Mouse (Mus musculus) kidney, embryonic 14.5 days (tissue): ENCODE measurements around the gene 7530416G11Rik. TPM values are rescaled to one million over a fixed set of nuclear protein-coding genes. Genes with fewer than 3 reads are reported as not detected.
A peak's percentile ranks its signal among the peaks of the same experiment; 100 is the strongest.

Experiments
- ATAC-seq: fragments of 200-750 bp; cut with Nextera tagmentation; 2 replicates; pipeline ENCODE4 v1.8.0; 2017; ENCODE audit warnings: moderate number of reproducible peaks, mild to moderate bottlenecking, moderate TSS enrichment, moderate library complexity; ENCODE audit not compliant: low FRiP score, low TSS enrichment
- H3K27ac ChIP-seq: fragments of 300-500 bp; sonication (generic); 2 replicates; pipeline ENCODE4 v1.5.1; 2014; ENCODE audit warnings: low read depth, mild to moderate bottlenecking, low read length, moderate library complexity, mixed read lengths
- H3K27me3 ChIP-seq: fragments of 300-500 bp; sonication (generic); 2 replicates; pipeline ENCODE4 v1.6.1; 2014; ENCODE audit warnings: mild to moderate bottlenecking, low read length; ENCODE audit not compliant: control insufficient read depth, insufficient read depth
- H3K36me3 ChIP-seq: fragments of 300-500 bp; sonication (generic); 2 replicates; pipeline ENCODE4 v1.6.1; 2014; ENCODE audit warnings: low read length, mixed read lengths; ENCODE audit not compliant: control insufficient read depth, insufficient read depth
- H3K4me1 ChIP-seq: fragments of 300-500 bp; sonication (generic); 2 replicates; pipeline ENCODE4 v1.6.1; 2014; ENCODE audit warnings: low read length, mixed read lengths; ENCODE audit not compliant: control insufficient read depth, insufficient read depth
- H3K4me2 ChIP-seq: fragments of 300-500 bp; sonication (generic); replicated peaks from 2 replicates; pipeline ENCODE4 v1.6.1; 2014; ENCODE audit warnings: low read depth, mild to moderate bottlenecking, low read length
- H3K4me3 ChIP-seq: fragments of 300-500 bp; sonication (generic); 2 replicates; pipeline ENCODE4 v1.5.1; 2014; ENCODE audit warnings: mild to moderate bottlenecking, low read length
- H3K9ac ChIP-seq: fragments of 300-500 bp; sonication (generic); 2 replicates; pipeline ENCODE4 v1.6.1; 2014; ENCODE audit warnings: low read depth, mild to moderate bottlenecking, low read length, moderate library complexity
- H3K9me3 ChIP-seq: fragments of 300-500 bp; sonication (generic); 2 replicates; pipeline ENCODE4 v1.6.1; 2016; ENCODE audit warnings: low read length; ENCODE audit not compliant: control insufficient read depth
- WGBS: fragments of 180-500 bp; shearing (Covaris S2); extraction: QIAGEN DNeasy Blood & Tissue Kit; methylation state at CpG from one replicate; pipeline ENCODE4 v1.1.7; 2014; 5-methylcytosine and 5-hydroxymethylcytosine counted together
- polyA plus RNA-seq: library from polyadenylated mRNA; unstranded; fragments of >200 nt; fragmentation: Nextera tagmentation; extraction: Ambion mirVana; gene quantifications from 2 replicates; pipeline ENCODE4 v1.2.1, GENCODE M21; 2014

7530416G11Rik gene
- polyA plus RNA-seq, 1 experiment from 2014 or later = not detected

GRCm38 (mm10) chr15:85469401-85469800 is 33.6 kb downstream of the 7530416G11Rik start:
- WGBS = 75% methylated on average over 6 of the region's 6 CpGs
- no peak overlapping the region for H3K4me3 ChIP-seq
- no peak overlapping the region for H3K4me2 ChIP-seq
- no peaks in the 10 kb centered on the region for H3K4me1 ChIP-seq
- H3K27me3 ChIP-seq = no peaks in the 10 kb centered on the region
- no peaks in the 10 kb centered on the region for H3K9me3 ChIP-seq
- 0 out of 2 replicates have a peak, but pooled peaks have one; percentile 20 for ATAC-seq
- peaks cover 19% of the 10 kb centered on the region; the same call in 1 of the 2 replicates for H3K36me3 ChIP-seq
- no peak overlapping the region; the same call in 1 of the 2 replicates for H3K27ac ChIP-seq
- H3K9ac ChIP-seq = no peak overlapping the region

GRCm38 (mm10) chr15:85466456-85467067 is 36.5 kb downstream of the 7530416G11Rik start:
- peaks cover 40% of the 10 kb centered on the region for H3K36me3 ChIP-seq
- H3K27ac ChIP-seq = no peak overlapping the region
- H3K4me2 ChIP-seq = no peak overlapping the region
- no peaks in the 10 kb centered on the region for H3K4me1 ChIP-seq
- no peaks in the 10 kb centered on the region for H3K27me3 ChIP-seq
- WGBS = 92% methylated on average over 5 of the region's 5 CpGs
- H3K4me3 ChIP-seq = no peak overlapping the region
- no peak overlapping the region for H3K9ac ChIP-seq
- no peaks in the 10 kb centered on the region for H3K9me3 ChIP-seq
- no peak for ATAC-seq

- H3K27me3 ChIP-seq = no peaks in the 10 kb centered on the region
- 57% methylated on average over 10 of the region's 10 CpGs for WGBS
- H3K4me2 ChIP-seq = no peak overlapping the region
- no peak overlapping the region for H3K4me3 ChIP-seq
- peaks cover 40% of the 10 kb centered on the region for H3K36me3 ChIP-seq
- no peaks in the 10 kb centered on the region for H3K4me1 ChIP-seq
- no peak overlapping the region for H3K27ac ChIP-seq
- no peak for ATAC-seq
- H3K9me3 ChIP-seq = no peaks in the 10 kb centered on the region
- H3K9ac ChIP-seq = no peak overlapping the region
These were observed 38.0 kb downstream of the 7530416G11Rik start for GRCm38 (mm10) chr15:85464823-85465565.

- H3K9me3 ChIP-seq = no peaks in the 10 kb centered on the region
- H3K9ac ChIP-seq = no peak overlapping the region
- peaks cover 44% of the 10 kb centered on the region for H3K36me3 ChIP-seq
- no peaks in the 10 kb centered on the region for H3K4me1 ChIP-seq
- H3K27me3 ChIP-seq = no peaks in the 10 kb centered on the region
- no peak overlapping the region for H3K4me3 ChIP-seq
- no peak for ATAC-seq
- 26% methylated on average over 5 of the region's 5 CpGs for WGBS
- H3K4me2 ChIP-seq = no peak overlapping the region
- no peak overlapping the region for H3K27ac ChIP-seq
These were observed 38.8 kb downstream of the 7530416G11Rik start for GRCm38 (mm10) chr15:85464190-85464589.

GRCm38 (mm10) chr15:85463027-85463790 is 39.8 kb downstream of the 7530416G11Rik start:
- peaks cover 50% of the 10 kb centered on the region for H3K36me3 ChIP-seq
- 64% methylated on average over 13 of the region's 13 CpGs for WGBS
- no peak overlapping the region for H3K4me2 ChIP-seq

GRCm38 (mm10) chr15:85462138-85462537 is 40.9 kb downstream of the 7530416G11Rik start:
- Histone ChIP-seq H3K27me3 (no peaks in the 10 kb centered on the region), H3K9me3 (no peaks in the 10 kb centered on the region), H3K4me3 (no peak overlapping the region), H3K27ac (no peak overlapping the region), H3K36me3 (peaks cover 56% of the 10 kb centered on the region), H3K4me1 (no peaks in the 10 kb centered on the region), H3K4me2 (no peak overlapping the region), H3K9ac (no peak overlapping the region)
- 92% methylated on average over 4 of the region's 4 CpGs for WGBS
- no peak for ATAC-seq

More at GRCm38 (mm10) chr15:85463027-85463790, 39.8 kb downstream of the 7530416G11Rik start:
- ATAC-seq = no peak
- H3K27ac ChIP-seq = no peak overlapping the region
- H3K9ac ChIP-seq = no peak overlapping the region
- H3K27me3 ChIP-seq = no peaks in the 10 kb centered on the region
- no peaks in the 10 kb centered on the region for H3K4me1 ChIP-seq
- no peak overlapping the region for H3K4me3 ChIP-seq
- no peaks in the 10 kb centered on the region for H3K9me3 ChIP-seq

GRCm38 (mm10) chr15:85461541-85461940 is 41.5 kb downstream of the 7530416G11Rik start:
- ATAC-seq = no peak
- Histone ChIP-seq H3K4me1 (no peaks in the 10 kb centered on the region), H3K36me3 (peaks cover 51% of the 10 kb centered on the region), H3K4me2 (no peak overlapping the region), H3K4me3 (no peak overlapping the region), H3K27ac (no peak overlapping the region), H3K9me3 (no peaks in the 10 kb centered on the region), H3K9ac (no peak overlapping the region), H3K27me3 (no peaks in the 10 kb centered on the region)
- WGBS = 92% methylated on average over 4 of the region's 4 CpGs

- Histone ChIP-seq H3K4me3 (no peak overlapping the region), H3K9me3 (no peaks in the 10 kb centered on the region), H3K27me3 (no peaks in the 10 kb centered on the region), H3K4me2 (no peak overlapping the region), H3K27ac (no peak overlapping the region), H3K36me3 (peaks cover 46% of the 10 kb centered on the region), H3K9ac (no peak overlapping the region), H3K4me1 (no peaks in the 10 kb centered on the region)
- no peak for ATAC-seq
- WGBS = 66% methylated on average over 4 of the region's 4 CpGs
These were observed 44.4 kb downstream of the 7530416G11Rik start for GRCm38 (mm10) chr15:85458631-85459082.
